Mouse (Mus musculus) gonadal fat pad, adult 2 months (tissue): ENCODE data around the gene Cnppd1. TPM values are rescaled to one million over a fixed set of nuclear protein-coding genes. Genes with fewer than 3 reads are reported as not detected.

Experiments
- DNase-seq: peaks from one replicate; pipeline ENCODE4 v3.0.0-alpha.2; 2012; ENCODE audit warnings: low read depth
- polyA plus RNA-seq: library from polyadenylated mRNA; depleted of rRNA; stranded (reverse); fragments of >200 nt; gene quantifications from 2 replicates; pipeline ENCODE4 v1.2.3, GENCODE M21; 2012; rRNA removed

Gene Cnppd1
- polyA plus RNA-seq: 40.2 and 45.9 TPM in 2 replicates

DNA sequence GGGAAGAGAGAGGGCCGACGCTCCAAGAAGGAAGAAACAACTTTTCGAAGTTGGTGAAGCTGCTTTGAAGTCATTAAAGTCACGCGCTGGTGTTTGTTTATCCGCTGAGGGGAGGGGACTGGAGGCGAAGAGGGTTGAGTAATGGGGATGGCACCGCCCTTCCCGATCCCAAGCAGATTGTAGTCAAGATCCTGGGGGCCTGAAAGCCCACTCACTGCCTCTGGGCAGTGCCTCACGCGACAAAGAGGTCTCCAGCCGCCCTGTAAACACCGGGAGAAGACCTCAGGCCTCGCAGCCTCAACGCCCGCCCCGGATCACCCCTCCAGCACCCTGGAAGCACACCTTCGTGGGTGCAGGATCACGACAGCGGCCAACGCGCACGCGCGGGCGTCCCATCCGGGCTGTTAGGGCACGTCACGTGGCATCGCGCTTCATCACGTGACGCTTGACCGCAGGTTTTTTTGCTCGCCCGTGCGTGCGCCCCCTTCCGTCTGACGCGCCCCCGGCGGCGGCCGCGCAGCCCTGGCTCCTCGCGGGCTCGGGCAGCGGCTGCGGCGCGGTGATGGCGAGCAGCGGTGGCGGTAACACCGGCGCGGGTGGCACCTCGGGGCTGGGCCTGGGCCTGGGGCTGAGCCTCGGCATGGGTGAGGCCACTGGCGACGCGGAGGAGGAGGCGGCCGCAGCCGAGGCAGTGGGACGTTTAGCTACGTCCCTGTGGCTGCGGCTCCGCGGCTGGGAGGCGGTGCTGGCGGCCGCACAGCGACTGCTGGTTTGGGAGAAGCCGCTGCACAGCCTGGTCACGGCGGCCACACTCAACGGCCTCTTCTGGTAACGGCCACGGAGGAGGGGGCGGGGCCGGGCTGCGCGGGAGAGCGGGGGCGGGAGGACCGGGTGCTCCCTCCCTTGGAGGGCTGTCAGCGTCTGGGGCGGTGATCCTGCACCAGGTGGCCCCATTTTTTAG is at the start of gene Cnppd1, which contains the start of gene Retreg2:
Gene Cnppd1, minus strand, starts transcription at position 411 of the 961 bp plus-strand sequence.
Gene Retreg2, plus strand, starts transcription at position 478 of the 961 bp plus-strand sequence.
- DNase-seq: no peak

DNA sequence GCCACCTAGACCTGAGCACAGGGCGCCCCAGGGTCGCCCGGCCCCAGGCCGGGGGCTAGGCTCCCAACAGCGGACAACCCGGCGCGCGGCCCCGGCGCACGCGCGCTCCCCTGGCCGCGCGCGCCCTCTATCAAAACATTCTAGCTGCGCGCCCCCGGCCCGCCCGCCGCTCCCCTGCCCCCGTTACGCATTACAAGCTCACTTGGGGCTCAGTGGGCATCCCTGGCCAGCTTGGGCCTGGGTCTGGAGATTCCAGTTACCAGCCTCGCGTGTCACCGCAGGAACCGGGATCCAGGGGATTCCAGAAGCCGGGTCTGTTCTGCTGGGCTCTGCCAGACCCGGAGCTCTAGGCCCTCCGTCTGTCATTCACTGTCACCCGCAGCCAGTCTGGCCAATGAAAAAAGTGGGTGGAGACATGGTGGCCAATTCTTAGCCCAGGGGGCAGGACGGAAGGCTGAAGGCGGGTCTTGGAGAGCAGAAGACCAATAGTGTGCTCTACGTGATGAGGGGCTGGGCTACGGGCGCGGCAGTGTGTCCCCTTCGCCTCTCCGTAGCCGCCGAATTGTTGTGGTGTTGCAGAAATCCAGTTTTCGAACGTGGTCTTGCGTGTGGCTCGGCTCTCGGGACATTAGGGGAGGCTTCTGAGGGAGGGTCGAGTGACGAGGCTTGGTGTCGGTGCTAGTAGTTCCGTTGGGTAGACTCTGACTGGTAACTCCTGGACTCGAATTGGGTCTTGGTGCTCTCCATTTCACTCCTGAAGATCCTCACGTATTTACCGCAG is 49.3 kb upstream of the Cnppd1 start, which contains the start of the genes Ankzf1 and Atg9a:
Gene Ankzf1, plus strand, starts transcription at position 530 of the 781 bp plus-strand sequence.
Gene Atg9a, minus strand, starts transcription at position 575 of the 781 bp plus-strand sequence.
- peak; percentile 92 for DNase-seq

DNA sequence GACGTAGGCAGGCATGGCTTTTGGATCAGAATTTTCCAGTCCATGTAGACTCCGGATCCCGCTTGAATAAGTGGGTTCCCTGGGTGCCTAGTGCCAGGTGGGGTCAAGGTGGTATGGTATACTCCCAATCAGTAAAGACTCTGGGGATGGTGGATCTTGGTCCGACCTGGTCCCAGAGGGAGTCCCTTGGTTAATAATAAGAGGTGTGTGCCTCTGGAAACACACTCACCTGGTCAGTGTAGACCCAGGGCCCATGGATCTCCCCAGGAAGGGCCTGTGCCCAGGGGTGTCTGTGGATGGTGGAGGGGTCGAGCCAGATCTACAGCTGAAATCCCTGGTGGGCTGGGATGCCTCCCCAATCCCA is 48.7 kb upstream of the Cnppd1 start:
- no peak for DNase-seq

DNA sequence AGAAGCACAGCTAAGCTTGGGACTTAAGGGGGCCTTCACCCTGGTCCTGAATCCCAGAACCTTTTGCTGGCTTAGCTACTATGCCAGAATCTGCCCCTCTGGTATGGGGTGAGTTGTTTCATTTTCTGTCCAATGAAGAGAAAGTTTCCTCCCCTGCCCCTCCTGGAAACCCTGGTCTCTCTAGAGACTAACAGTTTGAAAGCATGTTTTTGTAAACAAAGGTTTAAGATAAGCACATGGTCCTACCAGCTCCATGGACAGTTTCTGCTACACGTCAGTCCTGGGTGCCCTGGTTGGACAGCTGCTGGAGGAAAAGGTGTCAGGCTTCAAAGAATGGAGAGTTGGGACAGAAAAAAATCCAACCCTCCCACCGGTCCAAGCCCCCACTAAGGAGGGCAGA is 48.1 kb upstream of the Cnppd1 start:
- DNase-seq: no peak

DNA sequence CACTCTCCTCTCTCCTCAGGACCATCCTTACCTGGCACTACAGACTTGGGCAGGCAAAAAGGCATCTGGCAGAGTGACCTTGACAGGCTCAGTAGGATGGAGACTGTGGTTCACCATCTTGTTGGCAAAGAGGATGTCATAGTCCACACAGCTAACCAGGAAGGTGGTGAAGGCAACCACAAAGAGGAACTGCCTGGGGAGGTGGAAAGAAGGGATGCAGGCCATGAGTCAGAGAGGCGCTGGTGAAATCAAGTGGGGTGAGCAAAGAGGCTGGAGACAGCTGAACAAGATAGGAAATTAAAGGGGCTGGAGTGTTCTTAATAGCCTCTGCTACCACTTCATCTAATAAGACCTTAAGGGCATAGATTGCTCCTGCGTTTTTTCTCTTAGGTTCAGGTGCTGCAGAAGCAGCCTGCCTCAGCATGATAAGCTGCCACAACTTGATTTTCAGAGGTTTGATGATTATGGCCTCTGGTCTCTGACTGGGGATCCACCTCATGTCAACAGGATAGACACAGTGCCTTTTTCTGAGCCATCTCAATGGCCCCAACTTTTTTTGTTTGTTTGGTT is 45.5 kb upstream of the Cnppd1 start:
- DNase-seq: no peak

DNA sequence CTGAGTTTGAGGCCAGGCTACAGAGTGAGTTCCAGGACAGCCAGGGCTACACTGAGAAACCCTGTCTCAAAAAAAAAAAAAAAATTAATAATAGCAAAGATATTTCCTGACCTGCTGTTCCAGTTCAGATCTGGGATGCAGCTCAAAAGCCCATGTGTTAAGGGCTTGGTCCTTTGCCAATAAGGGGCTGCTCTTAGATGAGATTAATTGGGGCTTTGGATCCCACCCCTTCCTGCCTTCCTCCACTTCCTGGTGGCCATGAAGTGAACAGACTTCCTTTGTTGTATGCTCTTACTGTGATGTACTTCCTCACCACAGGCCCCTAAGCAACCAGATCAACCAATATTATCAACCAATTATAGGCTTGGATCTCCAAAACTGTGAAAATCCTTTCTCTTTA is 44.6 kb upstream of the Cnppd1 start:
- no peak for DNase-seq

DNA sequence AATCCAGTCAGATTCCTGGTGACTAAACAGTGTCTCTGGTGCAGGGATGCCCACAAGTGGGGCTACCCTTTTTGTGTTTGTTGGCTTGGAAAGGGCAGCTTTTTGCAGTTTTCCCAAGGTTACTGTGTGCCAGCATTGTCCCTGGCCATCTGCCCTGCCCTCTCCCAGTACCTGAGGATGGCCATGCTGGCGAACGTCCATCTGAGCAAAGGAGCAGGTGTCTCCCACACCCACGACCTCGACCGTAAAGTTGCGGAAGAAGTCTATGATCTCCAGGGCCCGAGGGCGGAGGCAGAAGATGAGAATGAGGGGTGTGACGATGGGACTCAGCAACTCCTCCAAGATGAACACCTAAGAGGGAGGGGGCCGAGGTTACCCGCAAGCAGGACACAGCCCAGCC is 43.0 kb upstream of the Cnppd1 start:
- no peak for DNase-seq

DNA sequence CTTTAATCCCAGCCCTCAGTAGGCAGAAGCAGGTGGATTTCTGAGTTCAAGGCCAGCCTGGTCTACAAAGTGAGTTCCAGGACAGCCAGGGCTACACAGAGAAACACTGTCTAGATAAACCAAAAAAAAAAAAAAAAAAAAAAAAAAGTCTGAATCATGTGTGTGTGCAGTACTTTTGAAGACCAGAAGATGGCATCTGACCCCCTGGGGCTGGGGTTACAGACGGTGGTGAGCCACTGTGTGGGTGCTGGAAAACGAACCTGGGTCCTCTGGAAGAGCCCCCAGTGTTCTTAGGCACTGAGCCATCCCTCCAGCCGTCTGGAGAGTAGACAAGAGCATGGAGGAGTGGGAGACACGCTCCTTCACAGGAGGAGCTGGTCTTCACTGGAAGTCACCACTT is 39.6 kb upstream of the Cnppd1 start:
- no peak for DNase-seq

DNA sequence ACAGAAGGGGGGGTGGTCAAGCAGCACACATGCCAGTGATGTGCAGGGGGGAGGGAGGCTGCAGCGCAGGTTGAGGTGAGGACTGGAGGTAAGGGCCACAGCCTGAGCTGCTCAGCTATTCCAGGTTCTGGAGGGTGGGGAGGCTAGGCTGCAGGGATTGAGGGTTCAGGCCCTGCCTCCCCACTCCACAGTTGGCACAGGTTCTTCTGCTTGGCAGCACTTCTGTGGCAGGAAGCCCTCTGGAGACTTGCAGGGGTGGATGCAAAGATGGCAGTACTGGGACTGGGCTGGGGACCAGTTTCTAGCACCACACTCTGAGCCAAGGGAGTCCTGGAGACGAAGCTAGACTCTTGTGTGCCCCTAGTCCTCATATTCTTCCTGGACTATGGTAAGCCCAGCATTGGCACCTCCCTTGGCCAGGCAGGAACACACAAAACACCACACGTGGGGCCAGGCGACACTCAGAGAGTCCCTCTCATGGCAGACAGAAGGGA is 38.9 kb upstream of the Cnppd1 start:
- DNase-seq: no peak

DNA sequence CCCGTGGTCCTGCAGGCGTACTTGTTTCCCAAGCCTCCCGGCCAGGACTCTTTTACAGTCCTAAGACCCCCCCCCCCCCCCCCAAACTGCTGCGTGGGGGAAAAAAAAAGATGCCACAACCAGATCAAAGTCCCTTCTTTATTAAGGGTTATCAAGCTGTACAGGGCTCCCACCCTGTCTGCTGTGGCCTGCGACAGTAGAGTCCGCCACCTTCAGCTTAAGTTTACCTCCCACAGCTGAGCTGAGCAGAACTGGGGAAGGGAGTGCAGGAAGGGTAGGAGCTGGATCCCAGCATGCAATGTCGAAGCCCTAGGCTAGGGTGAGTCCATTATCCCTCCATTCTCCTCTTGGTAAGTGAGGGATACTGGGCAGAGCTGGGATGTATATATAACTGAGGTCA is 38.2 kb upstream of the Cnppd1 start:
- DNase-seq: no peak

DNA sequence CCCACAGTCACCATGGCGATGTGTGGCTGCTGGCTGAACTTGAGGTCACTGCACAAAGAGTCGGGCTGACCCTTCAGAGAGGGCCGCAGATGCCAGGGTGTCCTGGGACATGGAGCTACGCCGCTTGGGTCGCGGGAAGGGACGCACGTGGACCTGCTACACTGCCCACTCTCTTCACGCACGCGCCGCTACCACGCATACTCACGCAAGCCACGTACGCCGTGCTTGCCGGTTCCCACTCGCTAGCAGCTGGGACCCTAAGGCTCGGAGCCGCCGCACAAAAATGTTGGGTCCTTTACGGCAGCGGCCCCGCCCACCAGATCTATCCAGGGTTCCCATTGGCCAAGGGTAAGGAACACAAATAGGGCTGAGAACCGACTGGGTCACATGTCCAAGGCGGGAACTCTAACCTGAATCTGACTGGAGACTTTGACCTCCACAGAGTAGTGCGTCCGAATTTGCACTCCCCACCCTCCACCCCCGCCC is 37.6 kb upstream of the Cnppd1 start, which contains the start of gene Abcb6:
Gene Abcb6, minus strand, starts transcription at position 288 of the 486 bp plus-strand sequence.
- DNase-seq: peak; percentile 38

DNA sequence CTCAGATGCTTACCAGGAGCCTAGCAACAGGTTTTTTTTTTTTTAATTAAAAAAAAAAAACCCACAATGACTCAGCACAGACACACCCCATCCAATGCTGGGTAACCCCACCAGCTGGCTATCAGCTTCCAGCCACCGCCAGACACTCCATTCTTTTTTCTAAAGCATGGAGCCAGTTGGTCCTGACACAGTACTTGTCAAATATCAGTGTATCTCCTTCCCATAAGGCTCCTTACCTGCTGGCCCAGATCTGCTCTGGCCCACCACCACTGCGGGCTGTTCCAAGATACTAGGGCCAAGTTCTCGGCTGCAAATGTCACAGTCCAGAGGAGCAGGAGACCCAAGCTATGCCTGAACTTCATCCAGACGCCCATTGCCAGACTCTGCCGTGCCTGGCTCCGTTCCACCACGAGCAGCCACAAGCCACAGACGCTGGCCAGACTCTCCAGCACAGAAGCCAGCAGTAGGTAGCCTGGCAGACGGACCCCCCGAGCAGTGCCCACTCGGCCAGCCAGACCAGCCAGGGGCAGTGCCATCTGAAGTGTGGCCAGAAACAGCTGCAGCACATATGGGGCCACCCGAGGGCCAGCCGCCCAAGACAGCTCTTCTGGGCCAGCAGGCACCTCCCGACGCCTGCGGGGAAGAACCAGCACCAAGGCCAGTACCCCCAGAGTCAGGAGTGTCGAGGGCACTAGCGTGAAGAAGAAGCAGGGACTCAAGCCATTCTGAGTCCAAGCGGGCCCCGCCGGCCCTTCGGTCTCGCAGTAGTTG is 37.0 kb upstream of the Cnppd1 start:
- no peak for DNase-seq

DNA sequence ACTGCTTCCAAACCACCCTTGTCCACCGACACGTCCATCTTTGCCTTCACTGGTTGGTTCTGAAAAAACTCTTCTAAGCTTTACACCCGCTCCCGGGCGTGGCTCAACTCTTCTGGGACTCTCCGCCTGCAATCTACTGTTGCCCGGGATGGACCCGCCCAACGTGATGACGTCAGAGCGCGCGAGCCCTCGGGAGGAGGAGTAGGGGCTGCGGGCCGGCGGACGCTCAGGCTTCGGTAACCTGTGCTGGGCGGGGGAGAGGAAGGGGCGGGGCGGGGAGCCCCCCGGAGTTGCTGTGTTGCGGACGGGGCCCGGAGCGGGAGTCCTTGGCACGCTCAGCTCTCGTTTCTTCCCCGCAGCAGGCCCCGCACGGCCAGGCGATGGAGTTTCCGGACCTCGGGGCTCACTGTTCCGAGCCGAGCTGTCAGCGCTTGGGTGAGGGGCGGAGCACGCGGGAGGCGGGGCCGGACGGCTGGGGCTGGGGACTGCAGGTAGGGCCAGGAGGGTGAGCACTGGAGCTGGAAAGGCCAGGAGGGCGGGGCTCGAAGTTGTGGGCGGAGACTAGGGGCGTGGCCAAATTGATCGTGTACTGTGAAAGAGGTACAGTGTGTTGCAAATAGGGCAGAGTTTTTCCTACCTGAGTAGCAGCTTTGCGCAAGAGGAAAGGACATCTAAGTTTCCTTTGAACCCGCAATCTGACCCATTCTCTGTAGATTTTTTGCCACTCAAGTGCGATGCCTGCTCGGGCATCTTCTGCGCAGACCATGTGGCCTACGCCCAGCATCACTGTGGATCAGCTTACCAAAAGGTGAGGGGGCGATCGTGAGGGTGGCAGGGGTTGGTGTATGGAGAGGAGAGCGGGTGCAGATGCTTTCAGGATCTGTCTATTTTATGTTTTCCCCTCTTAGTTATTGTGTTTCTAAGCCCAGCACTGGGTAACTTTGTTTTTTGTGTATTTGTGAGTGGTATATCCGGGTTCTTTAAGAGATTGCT is 26.3 kb upstream of the Cnppd1 start, which contains the start of gene Zfand2b:
Gene Zfand2b, plus strand, starts transcription at position 175 of the 993 bp plus-strand sequence.
- peak; percentile 77 for DNase-seq

DNA sequence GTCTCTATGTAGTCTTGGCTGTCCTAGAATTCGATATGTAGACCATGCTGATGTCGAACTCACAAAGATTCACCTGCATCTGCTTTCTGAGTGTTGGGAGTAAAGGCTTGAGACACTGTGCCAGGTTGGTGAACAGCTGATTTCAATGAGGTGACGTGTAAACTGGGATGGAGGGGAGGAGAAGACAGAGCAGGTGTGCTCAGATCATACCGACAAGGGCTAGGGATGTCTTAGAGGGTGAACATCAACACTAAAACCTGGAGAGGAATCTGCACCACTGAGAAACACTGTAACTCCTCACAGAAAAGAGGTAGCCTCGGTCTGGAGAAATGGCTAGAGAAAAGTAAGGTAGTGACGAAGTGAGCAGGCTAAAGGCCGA is 25.6 kb upstream of the Cnppd1 start:
- no peak for DNase-seq

DNA sequence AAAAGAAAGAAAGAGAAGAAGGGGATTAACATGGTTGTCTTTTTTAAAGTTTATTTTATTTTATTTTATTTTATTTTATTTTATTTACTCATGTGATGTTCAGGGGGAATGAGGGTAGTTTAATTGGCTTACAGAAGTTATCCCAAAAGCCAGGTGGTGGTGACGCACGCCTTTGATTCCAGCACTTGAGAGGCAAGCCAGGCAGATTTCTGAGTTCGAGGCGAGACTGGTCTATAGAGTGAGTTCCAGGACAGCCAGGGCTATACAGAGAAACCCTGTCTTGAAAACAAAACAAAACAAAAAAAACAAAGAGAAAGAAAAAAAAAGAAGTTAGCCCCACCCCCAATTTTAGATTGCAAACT is 17.7 kb upstream of the Cnppd1 start:
- DNase-seq: no peak

DNA sequence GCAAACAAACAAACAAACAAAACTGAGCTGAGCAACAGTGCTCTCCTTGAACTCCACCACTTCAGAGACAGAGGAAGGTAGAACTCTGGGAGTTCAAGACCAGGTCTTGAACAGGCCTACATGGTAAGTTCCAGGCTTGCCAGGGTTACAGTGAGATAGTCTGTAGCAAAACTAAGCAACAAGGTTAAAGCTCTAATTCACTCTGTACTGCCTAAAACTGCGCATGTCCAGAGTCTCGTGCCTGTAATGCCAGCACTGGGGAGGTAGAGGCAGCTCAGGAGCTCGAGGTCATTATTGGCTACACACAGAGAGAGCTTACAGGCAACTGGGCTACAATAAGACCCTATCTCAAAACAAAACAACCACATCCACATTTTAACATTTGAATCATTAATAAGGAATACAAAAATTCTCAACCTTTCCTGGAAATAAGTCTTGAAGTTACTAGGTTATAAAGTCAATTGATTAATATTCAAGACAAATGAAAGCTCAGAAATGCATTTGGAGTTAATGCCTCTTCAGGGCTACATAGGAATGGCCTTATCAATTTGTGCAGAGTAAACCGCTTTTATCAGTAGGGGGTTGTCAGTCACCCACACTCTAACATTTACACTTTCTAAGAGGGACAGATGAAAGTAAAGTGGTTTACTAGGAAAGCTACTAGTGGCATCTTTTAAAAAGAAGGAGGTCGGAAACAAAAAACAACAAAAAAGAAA is 17.2 kb upstream of the Cnppd1 start:
- DNase-seq: no peak

DNA sequence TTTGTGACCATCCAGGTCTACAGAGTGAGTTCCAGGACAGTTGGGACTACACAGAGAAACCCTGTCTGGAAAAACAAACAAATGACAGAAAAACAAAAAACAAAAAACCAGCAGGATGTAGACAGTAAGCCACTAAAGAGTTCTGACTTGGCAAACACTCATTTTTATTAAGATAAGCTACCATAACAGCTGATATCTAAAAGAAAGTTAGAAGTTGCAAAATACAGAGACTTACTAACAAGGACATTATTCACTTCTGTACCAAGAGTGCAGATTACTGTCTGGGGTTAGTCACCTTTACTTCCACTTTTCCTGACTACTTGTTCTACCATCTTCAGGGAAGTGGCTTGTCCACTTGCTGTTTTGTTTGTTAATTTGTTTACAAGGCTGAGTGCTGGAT is 16.5 kb upstream of the Cnppd1 start:
- no peak for DNase-seq

DNA sequence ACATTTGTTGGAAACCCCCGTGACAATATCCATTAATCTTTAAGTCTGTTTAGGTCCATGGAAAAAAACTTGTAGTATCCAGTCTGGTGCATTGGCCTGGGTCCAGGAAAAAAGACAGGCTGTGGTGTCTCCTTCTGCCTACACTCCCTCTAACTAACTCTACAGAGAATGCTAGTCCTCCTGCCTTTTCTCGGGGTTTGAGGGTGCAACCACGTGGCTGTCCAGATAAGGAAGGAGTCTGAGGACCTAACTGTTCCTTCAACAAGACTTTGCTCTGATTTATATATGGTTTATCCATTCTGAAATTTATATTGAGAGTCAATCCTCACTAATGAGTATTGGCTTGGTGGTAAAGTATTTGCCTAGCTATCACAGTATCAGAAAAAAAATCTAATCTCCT is 13.3 kb upstream of the Cnppd1 start:
- DNase-seq: no peak

DNA sequence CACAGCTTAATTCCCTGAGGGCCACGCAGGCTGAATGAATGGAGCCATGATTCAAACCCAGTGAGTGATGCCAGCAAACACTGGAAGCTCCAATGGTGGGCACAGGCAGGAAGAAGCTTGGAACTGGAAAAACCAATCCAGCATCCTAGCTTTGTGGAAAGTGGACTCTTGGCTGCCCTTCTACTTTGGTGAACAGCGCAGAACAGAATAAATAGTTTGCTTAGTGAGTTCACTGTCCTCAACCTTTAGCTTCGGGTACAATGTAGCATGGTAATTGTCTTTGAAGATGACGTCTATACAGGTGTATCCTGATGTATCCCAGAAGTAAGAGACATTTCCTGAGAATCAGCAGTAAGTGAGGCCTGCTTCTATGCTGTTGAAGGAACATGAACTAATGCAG is 6.2 kb upstream of the Cnppd1 start:
- DNase-seq: no peak
